Mouse (Mus musculus) CH12.LX (cell line): ENCODE measurements around the gene Gm4969. TPM values are rescaled to one million over a fixed set of nuclear protein-coding genes. Genes with fewer than 3 reads are reported as not detected.
A peak's percentile ranks its signal among the peaks of the same experiment; 100 is the strongest.
"Not testable (repeated sequence)": the region's sequence is repeated elsewhere in the genome, so short reads cannot be mapped to it uniquely, and the experiment has no call there.

Experiments used
- DNase-seq: peaks from one replicate; pipeline ENCODE4 v3.0.0-alpha.2; 2013; ENCODE audit errors: extremely low read depth
- H3K27ac ChIP-seq: 2 replicates; pipeline ENCODE4 v1.5.1; 2012; ENCODE audit warnings: low read depth, mild to moderate bottlenecking, control low read depth, moderate library complexity; ENCODE audit not compliant: insufficient read depth
- H3K27me3 ChIP-seq: replicated peaks from 2 replicates; pipeline ENCODE3; 2012; ENCODE audit warnings: inconsistent platforms
- H3K36me3 ChIP-seq, 2 experiments: replicated peaks in 1 of 2; 2 replicates each; pipeline versions ENCODE3 to v1.6.1; 2012; ENCODE audit warnings: inconsistent platforms in 1 of 2, low read length in 1 of 2, mild to moderate bottlenecking in 1 of 2, mixed read lengths in 1 of 2, moderate library complexity in 1 of 2; ENCODE audit not compliant: control insufficient read depth in 1 of 2, insufficient read depth in 1 of 2
- H3K4me1 ChIP-seq, 2 experiments: 2 replicates each; pipeline ENCODE4 v1.6.1; 2012; ENCODE audit warnings: inconsistent platforms in 1 of 2, moderate library complexity in 1 of 2; ENCODE audit not compliant: insufficient read depth in 2 of 2, control insufficient read depth in 1 of 2
- H3K4me2 ChIP-seq: 2 replicates; pipeline ENCODE4 v1.6.1; 2012; ENCODE audit warnings: low read depth, mild to moderate bottlenecking, control low read depth; ENCODE audit not compliant: poor library complexity, insufficient read depth, severe bottlenecking
- H3K4me3 ChIP-seq, 3 experiments: fragments of 150-350 bp in 1 of 3; sonication (generic) in 1 of 3; replicated peaks in 1 of 3; 2 replicates each; pipeline versions ENCODE3 to v1.5.1; 2011 to 2012; ENCODE audit warnings: low read depth in 2 of 3, low read length in 2 of 3, mild to moderate bottlenecking in 2 of 3, moderate library complexity in 2 of 3, control low read depth in 1 of 3, improper control_type of control experiment in 1 of 3, inconsistent platforms in 1 of 3, mixed read lengths in 1 of 3; ENCODE audit not compliant: poor library complexity in 1 of 3
- H3K79me2 ChIP-seq: replicated peaks from 2 replicates; pipeline ENCODE4 v1.6.1; 2012; ENCODE audit warnings: mild to moderate bottlenecking, moderate library complexity; ENCODE audit not compliant: control insufficient read depth, poor library complexity, insufficient read depth, severe bottlenecking; ENCODE audit errors: extremely low read depth
- H3K9ac ChIP-seq: 2 replicates; pipeline ENCODE4 v1.6.1; 2012; ENCODE audit warnings: low read depth, mild to moderate bottlenecking, control low read depth, moderate library complexity; ENCODE audit not compliant: insufficient read depth
- H3K9me3 ChIP-seq: replicated peaks from 2 replicates; pipeline ENCODE3; 2012; ENCODE audit warnings: low read length, inconsistent platforms, mixed read lengths
- CHD1 ChIP-seq: IDR thresholded peaks from 2 replicates; pipeline ENCODE4 v1.6.1; 2012; ENCODE audit warnings: low read depth, low read length, improper control_type of control experiment, inconsistent platforms
- CTCF ChIP-seq, 2 experiments: IDR thresholded peaks in 1 of 2; conservative IDR thresholded peaks in 1 of 2; 2 replicates each; pipeline ENCODE4 v1.5.1; 2011 to 2012; ENCODE audit warnings: low read depth in 2 of 2, low read length in 2 of 2, improper control_type of control experiment in 1 of 2, inconsistent platforms in 1 of 2, mild to moderate bottlenecking in 1 of 2, moderate library complexity in 1 of 2
- JUND ChIP-seq: conservative IDR thresholded peaks from 2 replicates; pipeline ENCODE4 v1.6.1; 2011; ENCODE audit warnings: low read depth, low read length, improper control_type of control experiment
- RAD21 ChIP-seq: IDR thresholded peaks from 2 replicates; pipeline ENCODE4 v1.6.1; 2011; ENCODE audit warnings: low read depth, mild to moderate bottlenecking, low read length, improper control_type of control experiment, moderate library complexity
- TBP ChIP-seq: conservative IDR thresholded peaks from 2 replicates; pipeline ENCODE4 v1.6.1; 2011; ENCODE audit warnings: low read depth, low read length, improper control_type of control experiment
- USF1 ChIP-seq: IDR thresholded peaks from 2 replicates; pipeline ENCODE4 v1.6.1; 2014; ENCODE audit warnings: low read depth, mild to moderate bottlenecking, inconsistent platforms, low read length, improper control_type of control experiment
- dilution Hi-C: fragments of 300-500 bp; cut with MboI; formaldehyde crosslinking; loops from 2 replicates; pipeline ENCODE4 v1.14.3; 2020; ENCODE audit warnings: low sequenced_read_pairs; ENCODE audit not compliant: extremely low pct_unique_long_range_greater_than_20kb, extremely low pct_ligation_motif_present
- in situ Hi-C: fragments of 300-500 bp; cut with MboI; formaldehyde crosslinking; loops from 3 replicates; pipeline ENCODE4 v1.14.3; 2019; ENCODE audit warnings: low sequenced_read_pairs, low pct_ligation_motif_present, low pct_unique_long_range_greater_than_20kb, mixed read lengths
- polyA plus RNA-seq: library from polyadenylated mRNA; unstranded; fragments of >175 nt; gene quantifications from 2 replicates; pipeline ENCODE4 v1.2.1, GENCODE M21; 2012; ENCODE audit warnings: low read depth; ENCODE audit not compliant: insufficient read length
- total RNA-seq, 2 experiments: library from RNA; depleted of rRNA; stranded (reverse); fragments of 300-350 nt in 1 of 2; fragments of >200 nt in 1 of 2; gene quantifications; 2 replicates each; pipeline ENCODE4 v1.2.3; 2012 to 2014

Gm4969 gene
- total and polyA plus RNA-seq, 3 experiments, result not detected

GRCm38 (mm10) chr7:19155825-19156475 lies 37.8 kb upstream of the Gm4969 start:
- TF ChIP-seq TBP, result no peak
- TF ChIP-seq USF1, result no peak
- peak; percentile 24 for TF ChIP-seq RAD21
- TF ChIP-seq CTCF (conservative IDR thresholded peaks at IDR 0.05 in 1 of 2, IDR thresholded peaks at IDR 0.05 in 1 of 2; ENCODE audit: low read depth in 2 of 2, low read length in 2 of 2), result peak in 1 of 2 experiments; percentile 48; a peak in 2 of 4 replicates
- in situ Hi-C loops (no loop called here), dilution Hi-C loops (no loop called here)

DNA sequence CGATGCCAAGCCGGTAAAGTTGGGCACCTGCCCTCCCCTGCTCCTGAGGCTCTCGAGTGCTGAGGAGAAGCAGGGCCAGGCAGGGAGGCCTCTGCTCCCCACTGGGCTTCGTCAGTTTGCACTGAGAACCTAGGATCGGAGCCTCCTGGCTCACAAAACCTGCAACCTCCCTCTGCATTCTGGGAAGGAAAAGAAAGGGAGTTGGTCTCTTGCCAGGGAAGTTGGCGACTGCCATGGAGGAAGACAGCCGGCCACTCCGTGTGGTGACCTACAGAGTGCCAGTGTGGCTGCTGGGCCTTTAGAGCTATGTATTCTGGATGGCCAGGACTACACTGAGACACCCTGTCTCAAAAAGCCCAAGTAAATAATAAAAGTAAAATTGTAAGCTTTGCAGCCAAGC lies 36.6 kb upstream of the Gm4969 start:
- Histone ChIP-seq H3K4me3 (no peak overlapping the region), H3K27me3 (no peaks in the 10 kb centered on the region), H3K9me3 (no peaks in the 10 kb centered on the region), H3K36me3 (peaks cover 31 to 79% of the 10 kb centered on the region in 2 experiments), H3K9ac (no peak overlapping the region), H3K4me2 (no peak overlapping the region), H3K4me1 (peaks cover 11 to 27% of the 10 kb centered on the region in 2 experiments), H3K79me2 (peaks cover 15% of the 10 kb centered on the region), H3K27ac (no peak overlapping the region)
- TF ChIP-seq JUND, result no peak
- TF ChIP-seq CHD1, result no peak
- in situ Hi-C loops, result no loop called here
- dilution Hi-C loops, result no loop called here
- no peak for DNase-seq

More at GRCm38 (mm10) chr7:19155825-19156475, 37.8 kb upstream of the Gm4969 start:
- H3K27me3 ChIP-seq, result no peaks in the 10 kb centered on the region
- no peak overlapping the region for H3K9ac ChIP-seq
- no peak overlapping the region for H3K27ac ChIP-seq
- H3K9me3 ChIP-seq, result no peaks in the 10 kb centered on the region
- H3K4me1 ChIP-seq, result peaks cover 6 to 20% of the 10 kb centered on the region in 2 experiments
- DNase-seq, result no peak
- no peak overlapping the region for H3K4me3 ChIP-seq
- peaks cover 31 to 75% of the 10 kb centered on the region in 2 experiments for H3K36me3 ChIP-seq
- peaks cover 3% of the 10 kb centered on the region; the same call in 1 of the 2 replicates for H3K79me2 ChIP-seq
- no peak overlapping the region for H3K4me2 ChIP-seq

DNA sequence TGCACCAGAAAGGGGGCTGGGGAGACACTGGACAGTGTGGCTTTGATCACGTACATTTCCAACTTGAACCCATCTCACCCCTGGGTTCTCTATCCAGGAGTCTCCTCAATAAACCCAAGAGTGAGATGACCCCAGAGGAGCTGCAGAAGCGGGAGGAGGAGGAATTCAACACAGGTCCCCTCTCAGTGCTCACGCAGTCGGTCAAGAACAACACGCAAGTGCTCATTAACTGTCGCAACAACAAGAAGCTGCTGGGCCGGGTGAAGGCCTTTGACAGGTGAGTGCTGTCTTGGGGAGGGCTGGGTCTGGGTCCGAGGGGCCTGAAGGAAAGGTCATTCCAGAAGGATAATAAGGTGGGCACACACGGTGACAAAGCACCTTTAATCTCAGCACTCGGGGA lies 33.0 kb upstream of the Gm4969 start:
- H3K27ac ChIP-seq, H3K27me3 ChIP-seq, in situ Hi-C loops, H3K4me2 ChIP-seq, DNase-seq, H3K9me3 ChIP-seq, dilution Hi-C loops: not testable (repeated sequence)
- H3K4me3 ChIP-seq, result peak overlapping the region in 1 of 3 experiments; percentile 62
- H3K4me1 ChIP-seq, result peaks cover 6 to 39% of the 10 kb centered on the region in 2 experiments
- peaks cover 15% of the 10 kb centered on the region for H3K79me2 ChIP-seq
- H3K9ac ChIP-seq, result 0 out of 2 replicates have a peak overlapping the region, but pooled peaks have one; percentile 97
- peaks cover 40 to 65% of the 10 kb centered on the region in 2 experiments for H3K36me3 ChIP-seq
